Mouse (Mus musculus): ENCODE data around the gene Mmp11.

GRCm38 (mm10) chr10:75878836-75879235 is 57.5 kb downstream of the Mmp11 start:
- TF ChIP-seq CTCF (IDR thresholded peaks at IDR 0.05; ENCODE audit: borderline replicate concordance, insufficient read depth, low read depth, low read length) (no peak), POLR2A (IDR thresholded peaks at IDR 0.05; ENCODE audit: borderline replicate concordance, insufficient read depth, low read length) (no peak)
